Mouse (Mus musculus): ENCODE measurements around the gene Gm13889. TPM values are rescaled to one million over a fixed set of nuclear protein-coding genes. Genes with fewer than 3 reads are reported as not detected.

Gm13889 gene
- polyA plus RNA-seq, 1 experiment from 2014 or later, result 2.2 TPM

GRCm38 (mm10) chr2:93979249-93980120 lies 22.5 kb upstream of the Gm13889 start:
- no peak overlapping the region for H3K4me3 ChIP-seq (replicated peaks)
- H3K27ac ChIP-seq, result no peak overlapping the region
- H3K27me3 ChIP-seq, result peaks cover 18% of the 10 kb centered on the region
- no peak overlapping the region for H3K9ac ChIP-seq
- WGBS (ENCODE audit: insufficient replicate concordance), result 81% methylated on average over 7 of the region's 7 CpGs
- peaks cover 18% of the 10 kb centered on the region for H3K4me1 ChIP-seq (replicated peaks)
- ATAC-seq (ENCODE audit: low read depth) (no peak), DNase-seq (no peak)
- H3K4me2 ChIP-seq, result no peak overlapping the region
- H3K9me3 ChIP-seq (replicated peaks), result no peaks in the 10 kb centered on the region
- H3K36me3 ChIP-seq, result peaks cover 38% of the 10 kb centered on the region

- H3K9ac ChIP-seq, result no peak overlapping the region; the same call in 1 of the 2 replicates
- H3K27me3 ChIP-seq, result peaks cover 18% of the 10 kb centered on the region
- H3K4me2 ChIP-seq, result peak overlapping the region; percentile 65
- no peaks in the 10 kb centered on the region for H3K9me3 ChIP-seq (replicated peaks)
- ATAC-seq (ENCODE audit: low read depth) (peak; percentile 53), DNase-seq (no peak)
- peak overlapping the region; percentile 37 for H3K4me3 ChIP-seq (replicated peaks)
- peaks cover 18% of the 10 kb centered on the region for H3K4me1 ChIP-seq (replicated peaks)
- H3K36me3 ChIP-seq, result peaks cover 23% of the 10 kb centered on the region
- no peak overlapping the region for H3K27ac ChIP-seq
- 3% methylated on average over 37 of the region's 37 CpGs for WGBS (ENCODE audit: insufficient replicate concordance)
Observed at GRCm38 (mm10) chr2:93976436-93977252, 19.6 kb upstream of the Gm13889 start.

GRCm38 (mm10) chr2:93975526-93976435 lies 18.8 kb upstream of the Gm13889 start:
- 35% methylated on average over 21 of the region's 21 CpGs for WGBS (ENCODE audit: insufficient replicate concordance)

GRCm38 (mm10) chr2:93975041-93975440 lies 18.0 kb upstream of the Gm13889 start:
- no peak overlapping the region for H3K4me3 ChIP-seq (replicated peaks)
- H3K4me2 ChIP-seq, result no peak overlapping the region
- no peak for ATAC-seq (ENCODE audit: low read depth)
- H3K27ac ChIP-seq, result no peak overlapping the region
- H3K27me3 ChIP-seq, result peaks cover 18% of the 10 kb centered on the region
- 49% methylated on average over 7 of the region's 7 CpGs for WGBS (ENCODE audit: insufficient replicate concordance)
- H3K4me1 ChIP-seq (replicated peaks), result peaks cover 18% of the 10 kb centered on the region
- no peak overlapping the region for H3K9ac ChIP-seq
- DNase-seq, result no peak
- no peaks in the 10 kb centered on the region for H3K9me3 ChIP-seq (replicated peaks)
- peaks cover 7% of the 10 kb centered on the region for H3K36me3 ChIP-seq

More at GRCm38 (mm10) chr2:93975526-93976435, 18.8 kb upstream of the Gm13889 start:
- peaks cover 18% of the 10 kb centered on the region for H3K27me3 ChIP-seq
- ATAC-seq (ENCODE audit: low read depth) (no peak), DNase-seq (no peak)
- peak overlapping the region; percentile 65 for H3K4me2 ChIP-seq
- no peak overlapping the region for H3K9ac ChIP-seq
- H3K36me3 ChIP-seq, result peaks cover 15% of the 10 kb centered on the region
- peak overlapping the region; percentile 37 for H3K4me3 ChIP-seq (replicated peaks)
- H3K9me3 ChIP-seq (replicated peaks), result no peaks in the 10 kb centered on the region
- no peak overlapping the region for H3K27ac ChIP-seq
- H3K4me1 ChIP-seq (replicated peaks), result peaks cover 18% of the 10 kb centered on the region

GRCm38 (mm10) chr2:93971647-93972046 lies 14.6 kb upstream of the Gm13889 start:
- H3K9ac ChIP-seq, result no peak overlapping the region
- H3K27ac ChIP-seq, result no peak overlapping the region
- 56% methylated on average over 3 of the region's 3 CpGs for WGBS (ENCODE audit: insufficient replicate concordance)
- no peaks in the 10 kb centered on the region for H3K36me3 ChIP-seq
- H3K4me1 ChIP-seq (replicated peaks), result peaks cover 13% of the 10 kb centered on the region; the same call in 1 of the 2 replicates
- DNase-seq (no peak), ATAC-seq (ENCODE audit: low read depth) (no peak)
- peaks cover 14% of the 10 kb centered on the region for H3K27me3 ChIP-seq
- no peak overlapping the region for H3K4me3 ChIP-seq (replicated peaks)
- no peaks in the 10 kb centered on the region for H3K9me3 ChIP-seq (replicated peaks)
- H3K4me2 ChIP-seq, result no peak overlapping the region

- Histone ChIP-seq H3K4me3 (replicated peaks) (no peak overlapping the region), H3K9ac (no peak overlapping the region), H3K27ac (no peak overlapping the region), H3K36me3 (no peaks in the 10 kb centered on the region), H3K9me3 (replicated peaks) (no peaks in the 10 kb centered on the region), H3K27me3 (peaks cover 4% of the 10 kb centered on the region; the same call in 1 of the 2 replicates), H3K4me1 (replicated peaks) (no peaks in the 10 kb centered on the region), H3K4me2 (no peak overlapping the region)
- 57% methylated on average over 7 of the region's 7 CpGs for WGBS (ENCODE audit: insufficient replicate concordance)
- ATAC-seq (ENCODE audit: low read depth), result no peak
- no peak for DNase-seq
Observed at GRCm38 (mm10) chr2:93964494-93965160, 7.6 kb upstream of the Gm13889 start.

GRCm38 (mm10) chr2:93963802-93964201 lies 6.8 kb upstream of the Gm13889 start:
- DNase-seq (no peak), ATAC-seq (ENCODE audit: low read depth) (no peak)
- WGBS (ENCODE audit: insufficient replicate concordance), result 55% methylated on average over 1 of the region's 1 CpGs
- Histone ChIP-seq H3K9me3 (replicated peaks) (no peaks in the 10 kb centered on the region), H3K4me1 (replicated peaks) (no peaks in the 10 kb centered on the region), H3K9ac (no peak overlapping the region), H3K27ac (no peak overlapping the region), H3K4me3 (replicated peaks) (no peak overlapping the region), H3K36me3 (no peaks in the 10 kb centered on the region), H3K4me2 (no peak overlapping the region), H3K27me3 (peaks cover 9% of the 10 kb centered on the region)

- H3K27me3 ChIP-seq, result peaks cover 30% of the 10 kb centered on the region
Observed at GRCm38 (mm10) chr2:93961716-93962115, 4.7 kb upstream of the Gm13889 start.

GRCm38 (mm10) chr2:93959346-93959745 lies 2.3 kb upstream of the Gm13889 start:
- ATAC-seq (ENCODE audit: low read depth) (no peak), DNase-seq (no peak)
- H3K4me2 ChIP-seq, result no peak overlapping the region
- 59% methylated on average over 8 of the region's 8 CpGs for WGBS (ENCODE audit: insufficient replicate concordance)
- peaks cover 3% of the 10 kb centered on the region for H3K4me1 ChIP-seq (replicated peaks)
- no peaks in the 10 kb centered on the region for H3K36me3 ChIP-seq
- H3K9ac ChIP-seq, result no peak overlapping the region
- H3K27me3 ChIP-seq, result peaks cover 54% of the 10 kb centered on the region
- no peak overlapping the region for H3K4me3 ChIP-seq (replicated peaks)
- no peaks in the 10 kb centered on the region for H3K9me3 ChIP-seq (replicated peaks)
- H3K27ac ChIP-seq, result no peak overlapping the region

More at GRCm38 (mm10) chr2:93961716-93962115, 4.7 kb upstream of the Gm13889 start:
- Histone ChIP-seq H3K4me2 (no peak overlapping the region), H3K4me3 (replicated peaks) (no peak overlapping the region), H3K9me3 (replicated peaks) (no peaks in the 10 kb centered on the region), H3K36me3 (no peaks in the 10 kb centered on the region), H3K4me1 (replicated peaks) (peaks cover under 1% of the 10 kb centered on the region; the same call in 1 of the 2 replicates), H3K9ac (no peak overlapping the region), H3K27ac (no peak overlapping the region)
- WGBS (ENCODE audit: insufficient replicate concordance), result 43% methylated on average over 8 of the region's 8 CpGs
- no peak for DNase-seq
- no peak for ATAC-seq (ENCODE audit: low read depth)

- H3K9me3 ChIP-seq (replicated peaks), result no peaks in the 10 kb centered on the region
- H3K4me3 ChIP-seq (replicated peaks), result no peak overlapping the region
- no peak overlapping the region for H3K9ac ChIP-seq
- H3K27me3 ChIP-seq, result peaks cover 65% of the 10 kb centered on the region
- H3K27ac ChIP-seq, result no peak overlapping the region
- peaks cover 3% of the 10 kb centered on the region for H3K4me1 ChIP-seq (replicated peaks)
- no peaks in the 10 kb centered on the region for H3K36me3 ChIP-seq
- no peak for ATAC-seq (ENCODE audit: low read depth)
- H3K4me2 ChIP-seq, result no peak overlapping the region
- WGBS (ENCODE audit: insufficient replicate concordance), result 56% methylated on average over 3 of the region's 3 CpGs
- no peak for DNase-seq
Observed at GRCm38 (mm10) chr2:93958216-93958615, 1.2 kb upstream of the Gm13889 start.
